Mouse (Mus musculus): ENCODE measurements at regions not wholly inside any gene's neighbourhood (a gene's known extent, or its start where the extent isn't known, plus 50 kb on each side); places are given as distances from the start of the nearest gene placed in this dataset.

DNA sequence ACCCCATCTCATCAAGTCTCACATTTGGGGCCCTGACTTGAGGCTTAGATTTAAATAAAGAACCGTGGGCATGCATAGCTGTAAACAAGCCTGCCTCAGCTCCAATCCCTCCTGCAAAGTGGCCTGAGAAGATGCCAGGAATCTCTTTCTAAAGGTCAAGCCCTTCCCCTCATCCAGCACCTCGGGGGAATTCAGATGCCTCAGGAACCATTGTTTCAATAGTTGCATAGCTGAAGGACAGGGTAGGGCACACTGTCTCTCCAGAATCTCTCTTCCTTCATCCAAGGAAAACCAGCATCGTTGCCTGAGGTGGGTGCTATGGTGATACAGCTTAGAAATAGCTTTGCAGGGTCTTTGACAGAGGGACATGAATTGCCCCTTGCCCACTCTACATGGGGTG is 154.4 kb downstream of the Thbs2 start:
- DNase-seq = no peak

DNA sequence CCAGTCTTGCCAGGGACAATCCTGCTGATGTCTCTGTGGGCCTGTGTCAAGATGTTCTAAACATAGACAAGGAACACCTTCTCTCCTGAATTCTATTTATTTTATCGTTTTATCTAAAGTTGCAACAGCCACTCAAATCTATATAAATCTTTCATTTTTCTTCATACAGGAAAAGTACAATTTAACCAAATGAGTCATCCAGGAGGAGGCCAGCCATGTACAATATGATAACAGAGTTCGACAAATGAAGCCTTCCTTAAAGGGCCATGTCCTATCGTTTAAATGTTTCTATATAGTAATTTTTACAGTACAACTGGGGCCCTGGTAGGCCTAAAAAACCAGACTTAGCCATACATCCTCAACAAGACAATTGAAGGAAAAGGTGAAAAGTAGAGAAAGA is 154.8 kb downstream of the Thbs2 start:
- no peak for DNase-seq

DNA sequence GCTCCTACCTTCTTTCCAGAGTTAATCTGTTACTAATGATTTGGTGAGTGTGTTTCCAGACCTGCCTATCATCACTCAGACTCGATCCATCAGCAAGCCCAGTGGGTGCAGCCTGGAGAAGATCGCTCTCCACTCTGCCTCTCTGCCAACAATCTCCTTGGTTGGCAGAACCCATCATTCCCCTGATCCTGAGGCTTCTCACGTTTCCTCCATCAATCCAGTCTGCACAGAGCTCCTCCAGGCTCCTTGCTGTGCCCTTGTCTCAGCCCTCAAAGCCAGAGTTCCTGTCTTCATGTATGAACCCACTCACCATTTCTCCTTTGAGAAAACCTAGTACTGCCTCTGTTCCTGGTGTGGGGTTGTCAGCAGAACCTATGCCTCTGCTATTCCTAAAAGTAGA is 155.5 kb downstream of the Thbs2 start:
- DNase-seq = no peak

DNA sequence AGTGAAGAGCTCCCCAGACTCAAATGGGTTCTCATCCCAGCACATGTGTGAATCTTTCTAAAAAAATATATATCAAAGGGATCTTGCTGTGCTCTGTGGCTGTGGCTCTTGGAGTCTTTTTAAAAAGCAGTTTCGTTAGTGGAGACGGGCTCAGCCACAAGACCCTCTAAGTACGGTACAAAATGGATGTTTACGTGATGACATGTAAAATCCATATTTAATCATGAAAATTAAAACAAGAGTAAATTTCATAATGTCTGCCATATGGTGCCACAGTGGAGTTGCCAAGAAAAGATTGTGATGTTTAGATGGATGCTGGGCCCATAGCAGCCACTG is 161.1 kb downstream of the Thbs2 start:
- no peak for DNase-seq

DNA sequence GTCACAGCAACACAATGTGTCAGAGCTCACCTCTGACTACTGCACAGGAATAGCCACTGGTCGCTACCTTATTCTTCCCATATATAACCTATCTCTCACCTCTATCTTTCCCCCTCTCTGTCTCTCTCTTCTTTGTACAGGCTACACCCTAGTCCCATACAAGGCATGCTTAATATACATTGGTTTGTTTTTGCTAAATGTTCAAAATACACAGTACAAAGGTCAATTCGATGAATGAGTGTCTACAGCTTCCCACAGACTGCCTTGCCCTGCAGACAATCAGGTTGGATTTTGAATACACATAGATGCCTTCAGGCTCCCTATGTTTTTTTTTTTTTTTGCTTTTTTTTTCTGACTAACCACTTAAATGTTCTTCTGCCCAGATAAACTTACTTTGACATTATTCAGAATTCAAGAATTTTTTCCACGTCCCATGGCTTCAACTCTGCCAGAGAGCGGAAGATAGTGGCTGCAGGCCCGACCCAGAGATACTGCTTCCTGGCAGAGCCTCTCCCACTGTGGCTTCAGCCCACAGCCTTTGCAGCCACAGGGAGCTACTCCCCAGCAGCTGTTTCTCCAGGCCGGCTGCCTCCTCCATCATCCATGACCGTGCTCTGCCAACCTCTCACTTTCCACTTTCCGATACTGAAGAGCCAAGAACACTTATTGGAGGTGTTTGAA is 161.6 kb downstream of the Thbs2 start:
- no peak for DNase-seq

DNA sequence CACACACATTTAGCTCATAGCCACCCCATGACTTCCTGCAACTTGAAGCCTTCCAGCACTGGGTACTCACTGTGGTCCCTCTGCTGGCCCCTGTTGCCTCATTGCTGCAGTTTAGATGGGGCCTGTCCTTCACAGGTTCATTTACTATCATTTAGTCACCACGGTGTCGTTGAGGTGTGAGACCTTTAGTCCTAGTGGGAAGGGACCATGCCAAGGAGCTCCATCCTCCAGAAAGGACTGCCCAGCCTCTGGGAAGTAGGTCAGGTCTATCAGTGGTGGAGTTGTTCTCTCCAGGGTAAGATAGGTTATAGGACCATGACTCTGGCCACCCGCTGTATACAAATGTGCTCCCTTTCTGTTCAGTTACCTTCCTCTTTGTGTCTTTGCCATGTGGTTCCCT is 162.2 kb downstream of the Thbs2 start:
- DNase-seq = no peak

DNA sequence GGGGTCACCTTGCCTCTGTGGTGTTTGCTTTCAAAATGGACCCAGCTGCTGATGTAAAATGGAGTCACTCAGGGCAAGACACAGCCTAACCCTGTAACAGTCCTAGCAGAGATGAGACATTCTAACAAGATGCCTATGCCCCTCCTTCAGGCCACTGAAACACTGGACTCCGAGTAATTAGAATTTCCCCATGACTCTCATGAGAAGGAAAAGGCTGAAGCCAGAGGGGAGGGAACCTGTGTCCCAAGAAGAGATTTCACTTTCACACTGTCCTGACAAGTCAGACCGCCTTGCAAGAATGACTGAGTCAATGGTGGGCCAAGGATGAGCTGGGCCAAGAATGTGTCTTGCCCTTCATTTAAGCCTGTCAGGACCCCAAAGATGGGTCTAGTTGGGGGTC is 166.3 kb downstream of the Thbs2 start:
- DNase-seq = no peak

DNA sequence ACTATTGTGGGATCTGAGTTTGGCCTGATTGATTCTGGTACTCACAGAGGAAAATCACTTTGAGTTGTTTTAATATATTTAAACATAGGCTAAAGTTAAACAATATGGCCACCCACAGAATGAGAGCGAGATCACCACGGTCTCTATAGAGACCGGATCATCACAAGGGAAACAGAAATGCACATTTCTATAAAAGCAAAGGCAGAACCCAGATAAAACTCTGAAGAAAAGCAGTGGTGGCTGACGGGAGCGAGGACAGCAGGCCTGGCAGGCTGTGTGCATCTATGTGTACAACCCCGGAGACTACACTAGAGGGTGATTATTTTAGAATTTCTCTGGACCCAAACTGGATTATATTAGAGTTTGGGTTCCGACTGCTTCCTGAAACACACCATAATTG is 168.8 kb downstream of the Thbs2 start:
- no peak for DNase-seq

DNA sequence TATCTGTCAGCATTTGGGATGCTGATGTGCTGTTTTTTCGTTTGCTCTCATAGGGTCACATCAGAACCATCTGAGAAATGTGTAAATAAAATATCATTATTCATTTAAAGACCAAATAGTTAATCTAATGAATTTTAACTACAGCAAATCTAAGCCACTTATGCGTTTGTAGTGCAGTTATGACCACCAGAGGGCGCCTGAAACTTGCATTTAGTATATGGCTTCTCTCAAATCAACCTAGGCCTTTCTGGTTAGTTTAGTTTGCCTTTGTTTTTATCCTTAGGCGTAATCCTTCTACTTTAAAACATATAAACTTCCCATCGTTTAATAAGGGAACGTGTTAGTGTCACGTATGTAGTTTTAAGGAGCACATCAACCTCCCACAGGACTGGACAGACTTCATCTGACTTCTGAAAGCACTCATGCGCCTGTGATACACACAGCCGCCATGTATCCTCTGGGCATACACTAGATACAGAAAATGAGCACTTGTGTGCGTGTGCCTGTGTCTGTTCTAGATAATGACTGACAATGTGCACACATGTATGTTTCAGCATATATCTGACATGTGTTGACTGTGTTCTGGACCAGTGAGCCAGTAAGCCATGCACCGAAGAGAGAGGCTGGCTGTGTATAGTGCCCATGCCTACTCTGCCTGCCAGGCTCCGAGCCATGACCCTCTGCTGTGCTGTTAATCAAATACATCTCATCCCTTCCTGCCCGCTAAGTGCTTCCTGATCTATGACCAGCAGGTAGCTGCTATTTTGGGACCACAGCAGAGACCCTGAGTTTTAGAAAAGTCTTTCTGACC is 169.4 kb downstream of the Thbs2 start:
- no peak for DNase-seq

DNA sequence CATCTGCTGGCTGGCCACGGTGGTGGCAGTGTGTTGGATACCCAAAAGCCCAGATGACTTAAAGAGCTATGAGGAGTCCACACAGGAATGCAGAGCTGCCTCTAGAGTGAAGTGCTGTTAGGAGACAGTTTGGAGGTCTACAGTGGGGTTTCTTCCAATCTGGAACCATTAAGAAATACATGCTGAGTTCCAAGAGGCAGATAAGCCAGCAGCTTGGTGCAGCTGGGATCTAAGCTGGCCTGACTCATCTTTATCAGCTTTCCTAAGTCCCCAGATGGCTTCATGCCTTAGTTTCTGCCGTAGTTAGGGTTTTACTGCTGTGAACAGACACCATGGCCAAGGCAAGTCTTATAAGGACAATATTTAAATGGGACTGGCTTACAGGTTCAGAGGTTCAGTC is 172.0 kb downstream of the Thbs2 start:
- no peak for DNase-seq

DNA sequence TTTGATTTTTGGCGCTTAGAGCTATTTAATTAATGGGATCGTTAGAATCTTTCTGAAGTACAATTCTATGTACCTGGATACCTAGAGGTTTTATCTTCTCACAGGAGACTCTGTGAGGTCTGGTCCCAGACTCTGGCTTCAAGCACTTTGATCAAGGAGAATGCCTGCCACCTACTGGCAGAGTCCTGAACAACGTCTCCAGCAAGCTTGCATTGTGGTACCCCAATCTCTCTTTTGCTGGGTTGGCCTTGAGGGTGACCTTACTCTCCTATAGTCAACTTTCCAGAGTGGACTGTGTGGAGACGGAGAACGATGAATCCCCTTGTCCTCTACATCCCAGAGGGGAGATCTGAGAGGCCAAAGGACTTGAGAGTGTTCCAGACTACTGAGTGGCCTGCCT is 173.5 kb downstream of the Thbs2 start:
- peak; percentile 29 for DNase-seq

DNA sequence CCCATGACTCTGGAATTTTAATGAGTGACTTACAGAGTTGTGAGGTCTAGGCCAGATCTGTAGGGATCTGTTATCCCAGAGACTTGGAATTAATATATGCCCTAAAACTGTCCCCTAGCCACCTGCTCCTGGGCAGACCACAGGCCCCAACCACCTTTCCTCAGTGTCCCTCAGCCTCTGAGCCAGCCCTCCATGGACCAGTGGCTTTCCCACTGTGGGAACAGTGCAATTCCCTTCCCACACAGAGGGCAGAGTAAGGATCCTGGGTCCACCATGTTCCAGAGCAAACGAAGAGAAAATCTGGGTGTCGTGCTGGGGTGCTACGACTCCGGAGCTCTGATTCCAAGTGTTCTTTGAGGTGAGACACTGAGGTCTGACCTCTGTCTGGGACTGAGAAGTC is 174.7 kb downstream of the Thbs2 start:
- no peak for DNase-seq

DNA sequence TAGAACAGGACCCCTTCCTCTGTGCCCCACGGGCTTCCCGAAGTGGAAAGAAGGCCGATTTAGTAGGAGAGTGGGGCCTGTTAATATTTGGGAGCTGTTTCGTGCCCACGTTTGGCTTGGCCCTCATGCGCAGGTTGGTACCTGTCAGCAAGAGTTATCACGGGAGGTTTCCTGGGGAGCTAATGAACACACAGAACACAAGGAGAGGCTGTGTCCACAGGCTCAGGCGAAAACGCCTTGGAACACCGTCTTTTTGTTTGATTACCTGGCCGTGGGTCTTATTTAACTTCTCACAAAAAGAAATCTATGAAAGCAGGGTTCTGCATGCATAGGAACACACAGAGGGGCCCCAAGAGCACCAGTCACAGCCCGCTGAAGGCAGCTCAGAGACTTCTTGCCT is 175.8 kb downstream of the Thbs2 start:
- no peak for DNase-seq

DNA sequence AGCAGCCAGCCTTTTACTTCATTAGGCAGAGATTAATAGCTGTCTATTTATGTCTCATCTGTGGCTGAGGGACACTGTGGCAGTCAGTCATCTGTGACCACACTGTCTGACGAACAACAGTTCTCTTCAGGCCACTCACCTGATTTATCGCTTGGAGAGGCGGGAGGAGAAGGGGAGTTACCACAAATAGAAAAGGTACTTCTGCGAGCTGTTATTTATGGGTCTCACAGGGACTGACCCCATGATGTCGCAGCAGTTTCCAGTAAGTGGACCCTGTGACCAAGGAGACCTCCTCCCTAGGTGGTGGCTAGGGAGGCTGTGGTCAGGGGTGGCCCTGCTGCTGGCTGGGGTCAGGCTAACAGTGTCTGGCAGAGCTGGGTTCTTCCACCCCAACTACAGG is 176.7 kb downstream of the Thbs2 start:
- DNase-seq = no peak

DNA sequence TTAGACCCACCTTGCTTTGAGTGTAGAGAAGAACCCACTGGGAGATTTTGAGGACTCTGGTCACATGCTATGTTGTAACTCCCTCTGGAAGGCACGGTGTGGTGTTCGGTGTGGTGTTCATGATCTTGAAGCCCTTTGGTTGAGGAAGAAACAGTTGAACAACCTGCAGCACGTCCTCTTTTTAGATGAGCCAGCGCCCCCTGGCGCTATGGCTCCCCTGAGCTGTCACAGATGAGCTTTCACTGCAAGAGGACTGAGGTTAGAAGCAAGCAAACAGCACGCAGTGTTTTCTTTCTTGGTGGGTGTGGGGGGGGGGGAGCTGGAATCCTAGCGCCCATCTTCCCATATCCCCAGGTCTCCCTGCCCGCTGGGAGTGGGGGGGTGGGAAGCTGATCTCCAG is 177.9 kb downstream of the Thbs2 start:
- DNase-seq = peak; percentile 16

DNA sequence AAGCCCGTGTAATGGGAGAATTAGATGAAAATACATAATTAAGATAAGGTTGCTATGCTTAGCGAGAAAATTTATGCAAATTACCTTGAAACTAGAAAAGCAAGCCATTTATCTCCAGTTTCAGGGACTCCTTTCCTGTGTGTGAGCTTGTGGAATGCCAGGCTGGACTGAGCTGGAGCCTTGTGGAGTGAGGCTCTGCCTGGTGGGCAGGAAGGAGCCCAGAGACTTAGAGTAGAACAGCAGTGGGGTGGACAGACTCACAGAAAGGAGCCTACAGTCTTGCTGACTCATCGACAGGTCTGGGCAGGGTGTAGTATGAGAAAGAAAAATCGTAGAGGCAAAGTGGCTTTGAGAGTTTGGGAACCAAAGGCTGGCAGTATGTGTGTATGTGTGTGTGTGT is 180.6 kb downstream of the Thbs2 start:
- no peak for DNase-seq

DNA sequence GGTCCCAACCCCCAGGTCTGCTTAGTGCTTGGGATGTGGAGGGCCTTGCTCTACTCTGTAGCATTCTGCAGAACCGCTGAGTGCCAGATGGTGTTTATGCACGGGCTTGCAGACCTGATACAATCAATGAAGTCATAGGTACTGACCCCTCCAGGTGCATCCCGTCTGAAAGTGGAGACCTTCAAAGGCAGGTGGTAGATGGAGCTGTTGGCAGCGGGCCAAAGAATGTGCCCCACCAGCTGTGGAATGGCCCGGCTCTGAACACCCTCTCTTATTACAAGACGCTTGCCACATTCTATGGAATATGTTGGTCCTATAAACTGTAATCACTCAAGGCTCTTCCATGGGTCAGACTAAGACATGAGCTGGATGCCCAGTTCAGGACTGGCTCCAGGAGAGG is 183.5 kb downstream of the Thbs2 start:
- DNase-seq = no peak

DNA sequence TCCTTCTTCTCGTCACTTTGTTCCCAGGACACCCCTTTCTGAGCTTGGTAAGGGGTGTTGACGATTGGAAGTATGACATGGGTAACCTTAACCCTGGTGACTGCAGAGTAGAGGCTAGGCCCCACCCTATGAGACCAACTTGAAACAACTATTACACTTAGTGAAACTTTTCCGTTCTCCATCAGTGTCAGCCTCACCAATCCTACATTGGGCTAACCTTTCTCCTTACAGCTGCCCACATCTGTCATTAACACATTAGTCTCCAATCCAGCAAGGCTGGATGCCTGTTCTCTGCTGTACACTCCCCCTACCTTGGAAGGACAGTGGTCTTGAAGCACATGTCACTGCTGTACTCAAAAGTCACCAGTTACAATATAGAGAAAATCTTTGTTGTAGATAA is 186.9 kb downstream of the Thbs2 start:
- no peak for DNase-seq

DNA sequence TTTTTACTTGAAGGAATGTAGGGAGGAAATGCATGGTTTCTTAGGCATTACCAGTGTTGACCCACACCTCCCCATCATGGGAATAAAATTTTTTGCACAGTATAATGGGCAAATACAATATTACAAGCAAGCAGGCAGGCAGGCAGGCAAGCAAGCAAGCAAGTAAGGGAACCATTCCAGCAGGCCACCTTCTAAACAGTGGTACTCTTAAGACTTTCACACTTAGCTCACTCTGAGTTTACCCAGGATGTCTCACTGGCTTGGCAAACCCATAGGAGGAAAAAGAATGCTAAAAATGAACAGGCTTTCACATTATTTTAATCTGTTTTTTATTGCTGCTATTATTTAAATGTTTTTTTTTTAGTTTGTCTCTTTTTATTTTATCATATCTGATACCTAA is 187.9 kb downstream of the Thbs2 start:
- no peak for DNase-seq

DNA sequence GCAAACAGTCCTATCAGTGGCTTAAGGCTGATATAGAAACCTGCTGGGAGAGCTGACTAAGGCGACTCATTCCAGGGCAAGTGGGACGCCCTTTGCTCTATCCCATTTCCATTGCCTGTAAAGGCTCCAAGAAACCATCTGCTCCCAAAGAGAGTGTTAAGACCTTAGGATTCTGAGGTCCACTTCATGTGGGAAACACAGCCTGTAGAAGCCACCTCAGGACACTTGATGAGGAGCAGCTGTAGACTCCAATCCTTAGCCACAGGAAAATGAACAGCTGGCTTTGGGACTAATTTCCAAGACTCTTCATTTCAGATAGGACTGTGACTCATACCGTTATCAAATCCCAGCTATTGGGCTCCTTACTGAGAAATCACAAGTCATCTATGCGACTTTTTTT is 188.6 kb downstream of the Thbs2 start:
- DNase-seq = no peak

DNA sequence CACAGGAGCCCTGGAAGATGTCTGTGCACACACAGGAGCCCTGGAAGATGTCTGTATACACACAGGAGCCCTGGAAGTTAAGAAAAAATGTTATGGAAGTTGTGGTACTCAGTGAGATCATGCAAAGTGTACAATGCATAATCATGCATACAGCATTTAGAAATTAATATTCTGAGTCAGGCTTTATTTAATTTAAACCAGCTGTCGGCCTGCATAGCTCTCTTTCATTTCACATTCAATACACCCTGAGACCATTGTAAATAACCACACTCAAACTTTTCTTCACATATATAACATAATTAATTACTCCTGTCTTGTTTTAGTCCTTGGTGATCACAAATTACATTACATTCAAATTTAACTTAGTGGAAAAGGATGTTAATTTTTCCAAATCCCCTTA is 190.4 kb downstream of the Thbs2 start:
- no peak for DNase-seq

DNA sequence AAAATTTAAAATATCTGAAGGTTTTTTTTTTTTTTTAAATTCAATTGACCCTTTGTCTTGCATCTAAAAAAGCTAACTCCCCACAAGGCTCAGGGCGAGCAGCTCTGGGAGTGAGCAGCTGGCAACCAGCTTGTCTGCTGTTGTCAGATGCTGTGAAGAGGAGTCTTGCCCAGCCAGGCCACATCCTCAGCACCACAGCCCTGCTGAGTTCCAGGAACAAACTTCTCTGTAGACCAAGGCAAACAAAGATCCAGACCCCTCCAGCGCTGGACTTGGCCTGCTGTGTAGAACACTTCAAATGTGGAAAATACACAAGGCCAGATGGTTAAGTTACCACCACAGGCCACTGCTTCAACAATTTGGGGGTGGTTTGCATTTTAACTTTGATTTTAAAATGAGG is 192.7 kb downstream of the Thbs2 start:
- no peak for DNase-seq

DNA sequence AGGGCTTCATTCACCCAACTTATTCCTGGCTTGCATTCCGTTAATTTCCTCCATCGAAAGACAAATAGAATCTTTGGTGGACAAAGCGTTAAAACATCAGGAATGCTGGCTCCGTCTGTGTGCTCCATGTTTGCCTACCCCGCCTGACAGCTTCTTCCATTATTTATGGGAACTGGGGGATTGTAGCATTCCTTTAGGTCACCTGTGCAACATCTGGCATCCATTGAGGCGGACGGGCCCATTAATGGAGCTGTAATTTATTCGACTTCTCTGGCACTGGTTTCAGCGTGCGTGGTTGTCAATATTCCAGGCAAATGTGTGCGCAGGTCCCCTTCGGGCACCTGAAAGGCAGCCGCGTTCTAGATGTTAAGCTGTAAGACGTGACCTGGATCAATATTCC is 196.9 kb downstream of the Thbs2 start:
- no peak for DNase-seq

DNA sequence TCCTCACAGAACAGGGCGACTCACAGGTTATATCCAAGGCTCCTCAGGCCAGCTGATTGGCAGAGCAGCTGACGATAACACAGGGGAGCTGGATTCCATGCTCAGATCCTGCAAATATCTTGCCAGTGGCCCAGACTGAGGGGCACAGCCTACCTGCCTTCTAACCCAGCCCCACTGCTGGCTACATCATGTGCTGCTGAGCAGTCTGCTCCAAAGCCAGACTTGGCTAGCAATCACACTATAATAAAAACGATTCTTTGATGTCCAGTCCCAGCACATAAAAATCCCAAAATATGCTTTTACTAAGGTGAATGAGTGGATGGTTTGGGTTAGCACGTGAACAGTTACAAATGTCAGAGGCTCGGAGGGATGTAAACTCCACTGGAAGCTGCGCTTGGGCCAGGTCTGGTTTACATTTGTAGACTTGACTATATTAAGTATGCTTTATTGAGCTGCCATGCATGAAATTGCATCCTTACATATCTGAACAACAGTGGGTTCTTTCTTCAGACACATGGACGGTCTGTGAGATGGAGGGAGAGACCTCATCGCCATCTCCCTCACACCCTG is 200.2 kb downstream of the Thbs2 start:
- no peak for DNase-seq

DNA sequence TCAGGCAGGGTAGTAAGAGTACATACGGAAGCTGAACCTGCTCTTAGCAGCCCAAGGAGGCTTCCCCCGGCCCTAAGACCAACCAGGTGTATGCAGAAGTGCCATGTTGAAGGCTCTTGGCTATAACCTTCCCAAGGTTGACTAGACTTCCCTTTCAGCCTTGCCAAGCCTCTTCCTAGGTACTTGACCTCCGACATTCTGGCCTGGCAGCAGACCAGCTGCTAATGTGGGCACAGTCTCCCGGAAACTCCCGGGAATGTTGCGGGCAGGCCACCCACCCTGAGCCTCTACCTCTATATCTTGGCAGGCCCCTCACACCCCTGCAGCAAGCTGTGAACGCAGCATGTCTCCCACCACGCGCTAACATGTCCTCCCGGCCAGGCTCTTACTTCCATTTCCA is 201.1 kb downstream of the Thbs2 start:
- no peak for DNase-seq
